Mouse (Mus musculus): ENCODE results near the gene Arhgef28. TPM values are rescaled to one million over a fixed set of nuclear protein-coding genes. Genes with fewer than 3 reads are reported as not detected.

Gene Arhgef28
- polyA plus RNA-seq, 1 experiment, result 16.7 TPM

- H3K27ac ChIP-seq (ENCODE audit: insufficient read depth, low read length), result no peak overlapping the region
- peaks cover 8% of the 10 kb centered on the region for H3K4me1 ChIP-seq (ENCODE audit: control insufficient read depth, insufficient read depth, low read length)
- TF ChIP-seq POLR2A (IDR thresholded peaks at IDR 0.05; ENCODE audit: low read depth, low read length) (no peak), CTCF (IDR thresholded peaks at IDR 0.05; ENCODE audit: borderline replicate concordance, insufficient read depth, low read length) (no peak)
- H3K4me3 ChIP-seq (ENCODE audit: insufficient read depth, low read length), result no peak overlapping the region
These were observed 20.1 kb downstream of the Arhgef28 start for GRCm38 (mm10) chr13:98186179-98186578.

GRCm38 (mm10) chr13:98184632-98185031 is 21.6 kb downstream of the Arhgef28 start:
- peaks cover 8% of the 10 kb centered on the region for H3K4me1 ChIP-seq (ENCODE audit: control insufficient read depth, insufficient read depth, low read length)
- TF ChIP-seq CTCF (IDR thresholded peaks at IDR 0.05; ENCODE audit: borderline replicate concordance, insufficient read depth, low read length) (no peak), POLR2A (IDR thresholded peaks at IDR 0.05; ENCODE audit: low read depth, low read length) (no peak)
- H3K27ac ChIP-seq (ENCODE audit: insufficient read depth, low read length), result no peak overlapping the region
- H3K4me3 ChIP-seq (ENCODE audit: insufficient read depth, low read length), result no peak overlapping the region

- TF ChIP-seq CTCF (IDR thresholded peaks at IDR 0.05; ENCODE audit: borderline replicate concordance, insufficient read depth, low read length), result no peak
- no peak for TF ChIP-seq POLR2A (IDR thresholded peaks at IDR 0.05; ENCODE audit: low read depth, low read length)
- Histone ChIP-seq H3K27ac (ENCODE audit: insufficient read depth, low read length) (no peak overlapping the region), H3K4me3 (ENCODE audit: insufficient read depth, low read length) (no peak overlapping the region), H3K4me1 (ENCODE audit: control insufficient read depth, insufficient read depth, low read length) (peaks cover 6% of the 10 kb centered on the region)
These were observed 22.9 kb downstream of the Arhgef28 start for GRCm38 (mm10) chr13:98183157-98183878.

- TF ChIP-seq POLR2A (IDR thresholded peaks at IDR 0.05; ENCODE audit: low read depth, low read length) (no peak), CTCF (IDR thresholded peaks at IDR 0.05; ENCODE audit: borderline replicate concordance, insufficient read depth, low read length) (no peak)
- no peak overlapping the region for H3K4me3 ChIP-seq (ENCODE audit: insufficient read depth, low read length)
- peaks cover 5% of the 10 kb centered on the region for H3K4me1 ChIP-seq (ENCODE audit: control insufficient read depth, insufficient read depth, low read length)
- H3K27ac ChIP-seq (ENCODE audit: insufficient read depth, low read length), result no peak overlapping the region
These were observed 23.9 kb downstream of the Arhgef28 start for GRCm38 (mm10) chr13:98182330-98182729.

- no peak overlapping the region for H3K4me3 ChIP-seq (ENCODE audit: insufficient read depth, low read length)
- H3K4me1 ChIP-seq (ENCODE audit: control insufficient read depth, insufficient read depth, low read length), result peaks cover 4% of the 10 kb centered on the region; the same call in 1 of the 2 replicates
- TF ChIP-seq CTCF (IDR thresholded peaks at IDR 0.05; ENCODE audit: borderline replicate concordance, insufficient read depth, low read length), result no peak
- TF ChIP-seq POLR2A (IDR thresholded peaks at IDR 0.05; ENCODE audit: low read depth, low read length), result no peak
- no peak overlapping the region for H3K27ac ChIP-seq (ENCODE audit: insufficient read depth, low read length)
These were observed 25.6 kb downstream of the Arhgef28 start for GRCm38 (mm10) chr13:98180636-98181035.

- H3K4me1 ChIP-seq (ENCODE audit: control insufficient read depth, insufficient read depth, low read length), result no peaks in the 10 kb centered on the region
- H3K4me3 ChIP-seq (ENCODE audit: insufficient read depth, low read length), result no peak overlapping the region
- no peak for TF ChIP-seq CTCF (IDR thresholded peaks at IDR 0.05; ENCODE audit: borderline replicate concordance, insufficient read depth, low read length)
- no peak for TF ChIP-seq POLR2A (IDR thresholded peaks at IDR 0.05; ENCODE audit: low read depth, low read length)
- H3K27ac ChIP-seq (ENCODE audit: insufficient read depth, low read length), result no peak overlapping the region
These were observed 30.8 kb downstream of the Arhgef28 start for GRCm38 (mm10) chr13:98175323-98176007.

- H3K4me3 ChIP-seq (ENCODE audit: insufficient read depth, low read length), result no peak overlapping the region
- no peak for TF ChIP-seq CTCF (IDR thresholded peaks at IDR 0.05; ENCODE audit: borderline replicate concordance, insufficient read depth, low read length)
- no peak for TF ChIP-seq POLR2A (IDR thresholded peaks at IDR 0.05; ENCODE audit: low read depth, low read length)
- no peaks in the 10 kb centered on the region for H3K4me1 ChIP-seq (ENCODE audit: control insufficient read depth, insufficient read depth, low read length)
- H3K27ac ChIP-seq (ENCODE audit: insufficient read depth, low read length), result no peak overlapping the region
These were observed 33.2 kb downstream of the Arhgef28 start for GRCm38 (mm10) chr13:98173008-98173407.

GRCm38 (mm10) chr13:98172365-98172764 is 33.9 kb downstream of the Arhgef28 start:
- TF ChIP-seq POLR2A (IDR thresholded peaks at IDR 0.05; ENCODE audit: low read depth, low read length) (no peak), CTCF (IDR thresholded peaks at IDR 0.05; ENCODE audit: borderline replicate concordance, insufficient read depth, low read length) (no peak)
- no peaks in the 10 kb centered on the region for H3K4me1 ChIP-seq (ENCODE audit: control insufficient read depth, insufficient read depth, low read length)
- no peak overlapping the region for H3K4me3 ChIP-seq (ENCODE audit: insufficient read depth, low read length)
- no peak overlapping the region for H3K27ac ChIP-seq (ENCODE audit: insufficient read depth, low read length)

GRCm38 (mm10) chr13:98171706-98172105 is 34.5 kb downstream of the Arhgef28 start:
- no peaks in the 10 kb centered on the region for H3K4me1 ChIP-seq (ENCODE audit: control insufficient read depth, insufficient read depth, low read length)
- TF ChIP-seq CTCF (IDR thresholded peaks at IDR 0.05; ENCODE audit: borderline replicate concordance, insufficient read depth, low read length) (no peak), POLR2A (IDR thresholded peaks at IDR 0.05; ENCODE audit: low read depth, low read length) (no peak)
- H3K27ac ChIP-seq (ENCODE audit: insufficient read depth, low read length), result no peak overlapping the region
- H3K4me3 ChIP-seq (ENCODE audit: insufficient read depth, low read length), result no peak overlapping the region

GRCm38 (mm10) chr13:98171257-98171656 is 35.0 kb downstream of the Arhgef28 start:
- no peak for TF ChIP-seq POLR2A (IDR thresholded peaks at IDR 0.05; ENCODE audit: low read depth, low read length)
- TF ChIP-seq CTCF (IDR thresholded peaks at IDR 0.05; ENCODE audit: borderline replicate concordance, insufficient read depth, low read length), result no peak
- Histone ChIP-seq H3K4me3 (ENCODE audit: insufficient read depth, low read length) (no peak overlapping the region), H3K4me1 (ENCODE audit: control insufficient read depth, insufficient read depth, low read length) (no peaks in the 10 kb centered on the region), H3K27ac (ENCODE audit: insufficient read depth, low read length) (no peak overlapping the region)
